Mouse (Mus musculus) limb, embryonic 12.5 days (tissue): ENCODE data around the gene Spg21. TPM values are rescaled to one million over a fixed set of nuclear protein-coding genes. Genes with fewer than 3 reads are reported as not detected.
A peak's percentile ranks its signal among the peaks of the same experiment; 100 is the strongest.

Experiments used
- ATAC-seq: fragments of 200-750 bp; cut with Nextera tagmentation; 2 replicates; pipeline ENCODE4 v1.8.0; 2017; ENCODE audit warnings: low read depth, moderate TSS enrichment; ENCODE audit not compliant: insufficient number of reproducible peaks, insufficient read depth, low FRiP score, low TSS enrichment
- H3K27ac ChIP-seq: fragments of 300-500 bp; sonication (generic); 2 replicates; pipeline ENCODE4 v1.5.1; 2016; ENCODE audit warnings: mild to moderate bottlenecking, moderate library complexity
- H3K27me3 ChIP-seq: fragments of 300-500 bp; sonication (generic); 2 replicates; pipeline ENCODE4 v1.6.1; 2016; ENCODE audit warnings: mild to moderate bottlenecking, moderate library complexity
- H3K36me3 ChIP-seq: fragments of 300-500 bp; sonication (generic); 2 replicates; pipeline ENCODE4 v1.6.1; 2016; ENCODE audit warnings: mild to moderate bottlenecking, moderate library complexity
- H3K4me1 ChIP-seq: fragments of 300-500 bp; sonication (generic); replicated peaks from 2 replicates; pipeline ENCODE4 v1.6.1; 2016
- H3K4me2 ChIP-seq: fragments of 300-500 bp; sonication (generic); 2 replicates; pipeline ENCODE4 v1.6.1; 2016; ENCODE audit warnings: mild to moderate bottlenecking, moderate library complexity
- H3K4me3 ChIP-seq: fragments of 300-500 bp; sonication (generic); replicated peaks from 2 replicates; pipeline ENCODE4 v1.5.1; 2016; ENCODE audit warnings: mild to moderate bottlenecking
- H3K9ac ChIP-seq: fragments of 300-500 bp; sonication (generic); replicated peaks from 2 replicates; pipeline ENCODE4 v1.6.1; 2016; ENCODE audit warnings: mild to moderate bottlenecking, moderate library complexity
- H3K9me3 ChIP-seq: fragments of 300-500 bp; sonication (generic); 2 replicates; pipeline ENCODE4 v1.6.1; 2016; ENCODE audit warnings: mild to moderate bottlenecking, moderate library complexity
- WGBS: fragments of 180-500 bp; shearing (Covaris S2); methylation state at CpG from one replicate; pipeline ENCODE4 v1.1.7; 2016; 5-methylcytosine and 5-hydroxymethylcytosine counted together
- polyA plus RNA-seq: library from polyadenylated mRNA; unstranded; fragments of >200 nt; fragmentation: Nextera tagmentation; extraction: Ambion mirVana; gene quantifications from 2 replicates; pipeline ENCODE4 v1.2.1, GENCODE M21; 2016

Gene Spg21
- polyA plus RNA-seq, 1 experiment from 2014 or later = 129 TPM

DNA sequence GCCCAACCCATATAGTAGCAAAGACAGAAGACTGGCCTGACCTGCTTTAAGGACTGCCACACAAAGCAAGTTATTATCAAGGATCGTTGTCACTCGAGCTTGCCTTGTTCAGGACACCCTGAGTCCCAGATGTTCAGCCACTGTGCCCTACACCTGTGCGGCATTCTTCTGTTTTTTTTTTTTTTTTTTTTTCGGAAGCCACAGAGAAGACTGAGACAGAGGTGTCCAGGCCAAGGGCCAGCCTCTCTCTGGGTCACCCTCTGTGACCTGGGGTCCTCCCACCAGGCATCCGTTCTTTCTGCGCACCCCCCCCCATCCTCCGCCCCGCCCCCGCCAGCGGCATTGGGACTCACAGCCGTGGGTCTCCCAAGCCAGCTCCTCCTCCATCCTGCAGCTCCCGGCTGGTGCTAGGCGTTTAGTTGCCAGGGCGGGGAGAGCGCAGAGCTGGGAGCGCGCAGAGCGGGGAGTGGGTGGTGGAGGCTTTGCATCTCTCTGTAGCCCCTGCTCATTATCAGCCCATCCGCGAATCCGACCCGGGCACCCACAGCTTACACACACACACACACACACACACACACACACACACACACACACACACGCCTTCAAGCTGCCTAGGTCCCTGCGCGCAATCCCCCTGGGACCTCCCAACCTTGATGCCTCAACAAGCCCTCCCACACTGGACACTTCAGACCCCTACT, 59.2 kb downstream of the Spg21 start, which contains the start of gene Ankdd1a:
TSS of gene Ankdd1a (minus strand) at position 387 of the 698 bp plus-strand sequence.
- Histone ChIP-seq H3K4me1 (peaks cover 13% of the 10 kb centered on the region; the same call in 1 of the 2 replicates), H3K27me3 (peaks cover 9% of the 10 kb centered on the region), H3K36me3 (no peaks in the 10 kb centered on the region), H3K4me2 (peak within 1 kb of the TSS; percentile 70), H3K27ac (no peak within 1 kb of the TSS), H3K9ac (peak within 1 kb of the TSS; percentile 50), H3K9me3 (no peaks in the 10 kb centered on the region), H3K4me3 (peak within 1 kb of the TSS; percentile 37)
- ATAC-seq = no peak
- 6% methylated on average over 21 of the region's 25 CpGs for WGBS

- no peaks in the 10 kb centered on the region for H3K9me3 ChIP-seq
- H3K36me3 ChIP-seq = no peaks in the 10 kb centered on the region
- peak overlapping the region; percentile 37 for H3K4me3 ChIP-seq
- no peak overlapping the region for H3K27ac ChIP-seq
- peaks cover 13% of the 10 kb centered on the region; the same call in 1 of the 2 replicates for H3K4me1 ChIP-seq
- peak overlapping the region; percentile 70 for H3K4me2 ChIP-seq
- H3K27me3 ChIP-seq = peaks cover 9% of the 10 kb centered on the region
- H3K9ac ChIP-seq = peak overlapping the region; percentile 50; the same call in 1 of the 2 replicates
- no peak for ATAC-seq
- 16% methylated on average over 11 of the region's 11 CpGs for WGBS
Observed at GRCm38 (mm10) chr9:65520505-65520876, 59.7 kb downstream of the Spg21 start.

- Histone ChIP-seq H3K9ac (no peak overlapping the region), H3K4me2 (peak overlapping the region; percentile 36), H3K27ac (no peak overlapping the region), H3K4me1 (peaks cover 13% of the 10 kb centered on the region; the same call in 1 of the 2 replicates), H3K4me3 (no peak overlapping the region), H3K9me3 (no peaks in the 10 kb centered on the region), H3K36me3 (no peaks in the 10 kb centered on the region), H3K27me3 (peaks cover 9% of the 10 kb centered on the region)
- WGBS = 25% methylated on average over 14 of the region's 14 CpGs
- ATAC-seq = peak; percentile 78; the same call in 1 of the 2 replicates
Observed at GRCm38 (mm10) chr9:65523611-65524364, 63.0 kb downstream of the Spg21 start.

- Histone ChIP-seq H3K27ac (no peak overlapping the region), H3K4me1 (peaks cover 3% of the 10 kb centered on the region; the same call in 1 of the 2 replicates), H3K9ac (no peak overlapping the region), H3K4me2 (no peak overlapping the region), H3K27me3 (peaks cover 5% of the 10 kb centered on the region), H3K36me3 (no peaks in the 10 kb centered on the region), H3K9me3 (no peaks in the 10 kb centered on the region), H3K4me3 (no peak overlapping the region)
- no peak for ATAC-seq
- 78% methylated on average over 10 of the region's 10 CpGs for whole genome bisulfite sequencing
Observed at GRCm38 (mm10) chr9:65525445-65526195, 64.9 kb downstream of the Spg21 start.

DNA sequence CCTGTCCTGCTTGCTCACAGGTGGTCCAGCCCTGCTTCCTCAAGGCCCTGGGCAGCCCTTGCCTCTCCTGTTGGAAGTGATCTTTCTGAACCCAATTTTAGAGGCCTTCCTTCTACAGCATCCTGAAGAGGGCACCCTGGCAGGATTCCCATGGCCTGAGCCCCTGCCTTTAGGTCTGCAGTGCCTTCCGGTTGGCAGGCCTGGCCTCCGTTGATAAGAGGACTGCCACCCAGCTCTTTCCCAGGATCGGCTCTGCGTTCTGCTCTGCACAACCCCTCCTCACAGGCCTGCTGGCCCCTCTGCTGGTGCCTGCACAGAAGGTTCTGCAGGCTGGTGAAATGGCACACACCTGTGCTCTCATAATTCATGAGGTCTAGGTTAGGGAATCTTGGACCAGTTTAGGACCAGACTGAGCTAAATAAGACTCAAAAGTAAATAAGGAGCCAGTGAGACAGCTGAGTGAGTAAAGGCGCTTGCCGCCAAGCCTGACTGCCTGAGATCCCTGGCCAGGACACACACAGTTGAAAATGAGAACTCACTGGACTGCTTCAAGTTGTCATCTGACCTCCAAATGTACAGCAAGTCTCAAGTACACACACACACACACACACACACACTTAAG, 67.8 kb downstream of the Spg21 start:
- no peaks in the 10 kb centered on the region for H3K36me3 ChIP-seq
- no peak overlapping the region for H3K4me3 ChIP-seq
- no peak overlapping the region for H3K4me2 ChIP-seq
- no peak for ATAC-seq
- H3K27me3 ChIP-seq = no peaks in the 10 kb centered on the region
- H3K9me3 ChIP-seq = no peaks in the 10 kb centered on the region
- WGBS = 74% methylated on average over 6 of the region's 6 CpGs
- no peak overlapping the region for H3K9ac ChIP-seq
- no peak overlapping the region for H3K27ac ChIP-seq
- 0 out of 2 replicates have a peak, but pooled peaks cover 3% of the 10 kb centered on the region for H3K4me1 ChIP-seq

DNA sequence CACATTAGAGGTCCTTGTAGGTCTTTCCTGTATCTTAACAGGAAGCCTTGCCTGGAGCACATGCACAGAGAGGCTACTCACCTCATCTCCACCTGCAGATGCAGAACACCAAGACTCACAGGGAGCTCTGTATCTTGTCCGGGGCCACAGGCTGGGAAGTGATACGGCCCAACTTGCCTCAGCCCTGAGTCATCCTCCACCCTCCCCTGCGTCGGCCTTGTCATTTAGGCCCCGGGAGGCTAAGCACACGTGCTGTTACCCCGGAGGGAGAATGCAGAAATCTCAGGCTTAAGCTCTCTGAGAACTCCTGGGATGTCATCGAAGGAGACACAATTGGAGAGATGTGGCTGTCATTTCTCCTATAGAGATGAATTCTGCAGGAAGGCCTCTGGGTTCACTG, 68.9 kb downstream of the Spg21 start:
- no peak overlapping the region for H3K27ac ChIP-seq

DNA sequence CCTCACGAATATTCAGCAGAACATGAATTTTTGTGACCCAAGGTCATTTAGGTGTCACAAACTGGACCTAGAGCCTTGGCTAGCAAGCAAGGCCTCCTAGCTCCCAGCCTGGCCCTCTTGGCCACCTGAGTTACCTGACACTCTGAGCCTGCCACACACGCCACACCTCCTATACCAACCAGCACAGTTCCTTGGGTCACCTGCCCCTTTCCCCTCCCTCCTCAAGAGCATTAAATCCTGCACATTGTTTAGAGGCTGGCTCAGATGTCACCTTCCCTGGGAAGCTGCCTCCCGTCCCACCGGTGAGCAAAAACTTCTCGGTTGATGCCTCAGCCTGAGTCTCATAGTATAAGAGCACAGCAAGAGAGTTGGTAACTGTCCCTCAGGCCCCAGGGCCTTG, 70.5 kb downstream of the Spg21 start:
- 0 out of 2 replicates have a peak, but pooled peaks cover 3% of the 10 kb centered on the region for H3K9me3 ChIP-seq
- ATAC-seq = no peak
- no peak overlapping the region for H3K9ac ChIP-seq
- 75% methylated on average over 5 of the region's 5 CpGs for WGBS
- no peaks in the 10 kb centered on the region for H3K4me1 ChIP-seq
- no peaks in the 10 kb centered on the region for H3K27me3 ChIP-seq
- H3K4me3 ChIP-seq = no peak overlapping the region
- no peaks in the 10 kb centered on the region for H3K36me3 ChIP-seq
- no peak overlapping the region for H3K4me2 ChIP-seq
- no peak overlapping the region for H3K27ac ChIP-seq

More for the DNA sequence above, 68.9 kb downstream of the Spg21 start:
- WGBS = 68% methylated on average over 8 of the region's 8 CpGs
- no peak for ATAC-seq
- no peak overlapping the region for H3K4me3 ChIP-seq
- no peaks in the 10 kb centered on the region for H3K4me1 ChIP-seq
- no peak overlapping the region for H3K9ac ChIP-seq
- H3K4me2 ChIP-seq = no peak overlapping the region
- no peaks in the 10 kb centered on the region for H3K27me3 ChIP-seq
- H3K9me3 ChIP-seq = 0 out of 2 replicates have a peak, but pooled peaks cover 3% of the 10 kb centered on the region
- no peaks in the 10 kb centered on the region for H3K36me3 ChIP-seq

DNA sequence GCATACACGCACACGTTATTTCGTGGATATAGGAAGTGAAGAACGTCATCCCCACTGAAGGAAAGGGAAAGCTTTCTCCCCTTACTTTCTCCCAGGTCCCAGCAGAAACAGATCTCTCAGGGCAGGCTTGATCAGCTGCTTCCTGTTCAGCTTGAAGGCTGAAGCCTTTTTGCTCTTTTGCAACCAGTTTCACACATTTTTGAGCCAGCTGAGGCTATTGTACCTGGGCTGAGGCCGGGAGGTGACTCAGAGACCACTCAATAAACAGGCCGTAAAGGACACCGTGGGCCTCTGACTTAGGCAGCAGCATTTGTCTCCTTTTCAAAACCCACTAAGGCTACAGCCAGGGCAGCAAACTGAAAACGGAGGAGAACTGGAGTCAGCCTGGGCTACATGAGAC, 72.2 kb downstream of the Spg21 start:
- Histone ChIP-seq H3K36me3 (no peaks in the 10 kb centered on the region), H3K9ac (no peak overlapping the region), H3K4me3 (no peak overlapping the region), H3K27me3 (no peaks in the 10 kb centered on the region), H3K4me2 (no peak overlapping the region), H3K9me3 (0 out of 2 replicates have a peak, but pooled peaks cover 3% of the 10 kb centered on the region), H3K27ac (no peak overlapping the region), H3K4me1 (no peaks in the 10 kb centered on the region)
- no peak for ATAC-seq
- WGBS = 56% methylated on average over 8 of the region's 8 CpGs

GRCm38 (mm10) chr9:65534111-65534510, 73.4 kb downstream of the Spg21 start:
- Histone ChIP-seq H3K9ac (no peak overlapping the region), H3K4me3 (no peak overlapping the region), H3K4me1 (no peaks in the 10 kb centered on the region), H3K27me3 (no peaks in the 10 kb centered on the region), H3K27ac (no peak overlapping the region), H3K36me3 (no peaks in the 10 kb centered on the region), H3K4me2 (no peak overlapping the region), H3K9me3 (0 out of 2 replicates have a peak, but pooled peaks cover 3% of the 10 kb centered on the region)
- no peak for ATAC-seq
- WGBS = 86% methylated on average over 3 of the region's 3 CpGs

DNA sequence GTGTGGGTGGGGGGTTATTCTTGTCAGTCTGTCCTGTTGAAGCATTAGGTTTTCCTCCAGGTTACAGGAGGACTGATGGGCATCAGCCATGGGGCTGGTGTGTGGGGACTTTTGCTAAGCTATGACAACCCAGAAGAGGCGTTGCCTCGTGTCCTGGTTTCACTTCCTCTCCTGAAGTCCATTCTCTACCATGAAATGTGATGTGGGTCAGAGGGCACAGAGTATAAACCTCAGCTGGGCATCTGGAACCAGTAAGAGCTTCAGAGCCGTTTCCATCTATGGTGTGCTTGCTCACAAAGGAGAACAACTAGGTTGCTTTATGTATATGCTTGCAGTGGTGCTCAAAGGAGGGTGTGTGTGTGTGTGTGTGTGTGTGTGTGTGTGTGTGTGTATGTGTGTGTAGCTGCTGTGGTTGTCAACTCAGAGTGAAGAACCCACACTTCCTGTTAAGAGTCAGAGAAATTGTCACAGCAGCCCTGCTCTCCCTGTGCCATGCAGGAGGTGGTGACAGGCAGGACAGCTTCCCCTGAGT, 74.5 kb downstream of the Spg21 start:
- Histone ChIP-seq H3K27ac (no peak overlapping the region), H3K4me3 (no peak overlapping the region), H3K9ac (no peak overlapping the region), H3K4me1 (no peaks in the 10 kb centered on the region), H3K36me3 (no peaks in the 10 kb centered on the region), H3K4me2 (no peak overlapping the region), H3K27me3 (no peaks in the 10 kb centered on the region), H3K9me3 (0 out of 2 replicates have a peak, but pooled peaks cover 3% of the 10 kb centered on the region)
- WGBS = 42% methylated on average over 3 of the region's 3 CpGs
- no peak for ATAC-seq
